Mouse (Mus musculus): Measurements from ENCODE around the gene Cxcr1. TPM values are rescaled to one million over a fixed set of nuclear protein-coding genes. Genes with fewer than 3 reads are reported as not detected.

Cxcr1 gene
- polyA plus RNA-seq, 1 experiment = not detected

DNA sequence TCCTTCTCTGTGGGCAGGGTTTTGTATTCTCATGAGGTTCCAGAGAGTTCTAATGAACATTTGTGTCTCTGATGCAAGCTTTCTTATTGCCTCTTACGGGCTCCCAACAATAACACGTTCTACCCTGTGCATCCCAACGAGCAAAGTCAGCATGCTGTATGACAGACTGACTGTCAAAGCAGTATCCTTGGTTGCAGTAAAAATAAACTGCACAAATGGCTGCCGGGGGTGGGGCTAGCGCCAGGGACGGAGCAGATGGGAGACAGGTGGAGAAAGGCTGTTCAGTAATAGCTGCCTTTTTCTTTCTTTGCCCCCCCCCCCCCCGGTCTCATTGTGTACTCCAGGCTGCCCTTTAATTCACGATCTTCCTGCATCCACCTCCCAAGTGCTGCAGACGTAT is 13.5 kb upstream of the Cxcr1 start:
- H3K27me3 ChIP-seq (ENCODE audit: control insufficient read depth, insufficient read depth, low read length) = no peaks in the 10 kb centered on the region
- no peak for TF ChIP-seq CTCF (IDR thresholded peaks at IDR 0.05; ENCODE audit: control insufficient read depth, insufficient read depth, insufficient replicate concordance, low read depth, low read length)
- TF ChIP-seq POLR2A (IDR thresholded peaks at IDR 0.05; ENCODE audit: control insufficient read depth, low read depth, low read length) = no peak

DNA sequence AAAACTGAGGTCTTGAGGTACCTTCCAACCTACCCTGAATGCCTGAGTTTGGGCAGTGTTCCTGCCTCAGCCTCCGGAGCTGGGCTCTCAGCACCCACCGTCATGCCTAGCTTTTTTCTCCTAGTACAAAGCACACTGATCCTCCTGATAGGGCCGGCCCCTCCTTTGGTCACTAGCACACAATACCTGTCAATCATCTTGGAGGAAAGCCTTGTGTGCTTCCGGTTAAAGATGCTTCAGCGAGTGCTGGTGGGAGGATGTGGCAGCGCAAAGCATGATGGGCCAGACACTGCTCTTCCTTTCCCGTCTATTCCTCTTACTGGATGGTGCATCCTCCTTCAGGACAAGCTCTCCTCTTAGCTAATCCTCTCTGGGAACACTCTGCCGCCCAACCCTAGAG is 12.2 kb upstream of the Cxcr1 start:
- H3K36me3 ChIP-seq (ENCODE audit: control insufficient read depth, insufficient read depth, low read length) = no peaks in the 10 kb centered on the region
- no peak overlapping the region for H3K27ac ChIP-seq (ENCODE audit: control insufficient read depth, insufficient read depth, low read depth, low read length)
- peak overlapping the region; percentile 30; the same call in 1 of the 2 replicates for H3K4me3 ChIP-seq (ENCODE audit: control insufficient read depth, low read depth, low read length)
- H3K27me3 ChIP-seq (ENCODE audit: control insufficient read depth, insufficient read depth, low read length) = no peaks in the 10 kb centered on the region
- peaks cover 9% of the 10 kb centered on the region for H3K4me1 ChIP-seq (ENCODE audit: control insufficient read depth, insufficient read depth, low read length)
- TF ChIP-seq POLR2A (IDR thresholded peaks at IDR 0.05; ENCODE audit: control insufficient read depth, low read depth, low read length) = no peak
- no peak for TF ChIP-seq CTCF (IDR thresholded peaks at IDR 0.05; ENCODE audit: control insufficient read depth, insufficient read depth, insufficient replicate concordance, low read depth, low read length)

More for the DNA sequence above, 13.5 kb upstream of the Cxcr1 start:
- no peaks in the 10 kb centered on the region for H3K36me3 ChIP-seq (ENCODE audit: control insufficient read depth, insufficient read depth, low read length)
- no peak overlapping the region for H3K27ac ChIP-seq (ENCODE audit: control insufficient read depth, insufficient read depth, low read depth, low read length)
- no peak overlapping the region for H3K4me3 ChIP-seq (ENCODE audit: control insufficient read depth, low read depth, low read length)
- peaks cover 9% of the 10 kb centered on the region for H3K4me1 ChIP-seq (ENCODE audit: control insufficient read depth, insufficient read depth, low read length)

DNA sequence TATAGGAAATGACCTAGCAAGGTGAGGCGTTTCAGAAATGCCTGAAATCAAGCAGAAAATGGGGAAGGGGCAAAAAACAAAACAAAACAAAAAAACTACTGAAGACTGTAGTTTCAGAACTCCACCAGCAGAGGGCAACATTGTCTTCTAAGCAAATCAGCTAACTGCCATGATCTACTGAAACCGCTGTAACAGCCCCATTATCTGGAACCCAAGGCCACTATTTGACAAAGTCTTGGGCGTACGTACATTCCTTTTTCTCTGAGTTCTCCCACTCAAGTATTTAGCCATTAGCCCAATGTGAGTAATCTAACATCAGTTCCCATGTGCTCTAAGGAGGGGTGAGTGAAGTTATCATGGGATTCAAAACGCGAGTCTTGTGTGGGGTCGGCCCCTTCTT is 11.4 kb upstream of the Cxcr1 start:
- H3K36me3 ChIP-seq (ENCODE audit: control insufficient read depth, insufficient read depth, low read length) = no peaks in the 10 kb centered on the region
- no peak overlapping the region; the same call in 1 of the 2 replicates for H3K4me3 ChIP-seq (ENCODE audit: control insufficient read depth, low read depth, low read length)

DNA sequence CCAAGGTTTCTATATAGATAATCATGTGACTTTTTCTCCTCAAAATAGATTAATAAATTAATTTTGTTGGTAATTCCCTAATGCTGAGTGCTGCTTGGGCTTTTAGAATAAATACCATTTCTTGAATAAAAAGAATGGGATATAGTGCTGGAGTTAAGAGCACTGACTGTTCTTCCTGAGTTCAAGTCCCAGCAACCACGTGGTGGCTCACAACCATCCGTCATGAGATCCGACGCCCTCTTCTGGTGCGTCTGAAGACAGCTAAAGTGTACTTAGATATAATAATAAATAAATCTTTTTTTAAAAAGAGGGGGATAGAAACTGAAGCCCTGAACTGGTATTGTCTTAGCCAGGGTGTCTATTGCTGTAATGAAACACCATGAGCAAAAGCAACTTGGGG is 9.0 kb upstream of the Cxcr1 start:
- Histone ChIP-seq H3K27me3 (ENCODE audit: control insufficient read depth, insufficient read depth, low read length) (no peaks in the 10 kb centered on the region), H3K4me3 (ENCODE audit: control insufficient read depth, low read depth, low read length) (no peak overlapping the region), H3K27ac (ENCODE audit: control insufficient read depth, insufficient read depth, low read depth, low read length) (no peak overlapping the region), H3K4me1 (ENCODE audit: control insufficient read depth, insufficient read depth, low read length) (peaks cover 9% of the 10 kb centered on the region), H3K36me3 (ENCODE audit: control insufficient read depth, insufficient read depth, low read length) (no peaks in the 10 kb centered on the region)
- TF ChIP-seq POLR2A (IDR thresholded peaks at IDR 0.05; ENCODE audit: control insufficient read depth, low read depth, low read length) (no peak), CTCF (IDR thresholded peaks at IDR 0.05; ENCODE audit: control insufficient read depth, insufficient read depth, insufficient replicate concordance, low read depth, low read length) (no peak)

More for the DNA sequence above, 11.4 kb upstream of the Cxcr1 start:
- TF ChIP-seq CTCF (IDR thresholded peaks at IDR 0.05; ENCODE audit: control insufficient read depth, insufficient read depth, insufficient replicate concordance, low read depth, low read length) (peak; percentile 14; the same call in 1 of the 2 replicates), POLR2A (IDR thresholded peaks at IDR 0.05; ENCODE audit: control insufficient read depth, low read depth, low read length) (no peak)
- Histone ChIP-seq H3K27me3 (ENCODE audit: control insufficient read depth, insufficient read depth, low read length) (no peaks in the 10 kb centered on the region), H3K27ac (ENCODE audit: control insufficient read depth, insufficient read depth, low read depth, low read length) (no peak overlapping the region), H3K4me1 (ENCODE audit: control insufficient read depth, insufficient read depth, low read length) (peaks cover 9% of the 10 kb centered on the region)

DNA sequence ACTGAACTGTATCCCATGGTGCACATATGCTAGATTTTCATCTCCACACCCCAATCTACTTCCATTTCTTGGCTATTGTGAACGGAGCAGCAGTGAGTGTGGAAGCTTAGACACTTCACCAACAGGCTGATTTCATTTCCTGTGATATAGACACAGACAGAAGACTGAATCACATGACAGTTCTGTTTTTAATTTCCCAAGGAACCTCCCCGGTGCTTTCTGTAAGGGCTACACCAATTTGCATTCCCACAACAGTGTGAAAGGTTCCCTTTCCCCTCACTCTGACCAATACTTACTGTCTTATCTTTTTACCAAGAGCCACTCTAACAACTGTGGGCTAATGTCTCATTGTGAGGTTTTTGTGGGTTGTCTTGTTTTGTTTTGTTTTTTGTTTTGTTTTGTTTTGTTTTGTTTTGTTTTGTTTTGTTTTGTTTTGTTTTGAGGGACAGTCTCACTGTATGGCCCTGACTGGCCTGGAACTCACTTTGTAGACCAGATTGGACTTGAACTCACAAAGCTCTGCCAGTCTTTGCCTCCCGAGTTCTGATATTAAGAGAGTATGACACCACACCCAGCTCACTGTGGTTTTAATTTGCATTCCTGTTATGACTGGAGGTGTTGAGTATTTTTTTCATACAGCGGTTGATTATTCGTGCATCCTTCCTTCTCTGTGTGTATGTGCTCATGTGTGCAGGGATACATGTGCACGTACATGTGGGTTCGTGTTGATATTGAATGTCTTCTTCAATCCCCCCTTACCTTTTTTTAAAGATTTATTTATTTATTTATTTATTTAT is 6.8 kb upstream of the Cxcr1 start:
- no peak overlapping the region for H3K4me3 ChIP-seq (ENCODE audit: control insufficient read depth, low read depth, low read length)
- H3K27me3 ChIP-seq (ENCODE audit: control insufficient read depth, insufficient read depth, low read length) = no peaks in the 10 kb centered on the region
- H3K27ac ChIP-seq (ENCODE audit: control insufficient read depth, insufficient read depth, low read depth, low read length) = no peak overlapping the region
- no peaks in the 10 kb centered on the region for H3K36me3 ChIP-seq (ENCODE audit: control insufficient read depth, insufficient read depth, low read length)
- TF ChIP-seq POLR2A (IDR thresholded peaks at IDR 0.05; ENCODE audit: control insufficient read depth, low read depth, low read length) (no peak), CTCF (IDR thresholded peaks at IDR 0.05; ENCODE audit: control insufficient read depth, insufficient read depth, insufficient replicate concordance, low read depth, low read length) (no peak)
- H3K4me1 ChIP-seq (ENCODE audit: control insufficient read depth, insufficient read depth, low read length) = peaks cover 4% of the 10 kb centered on the region

DNA sequence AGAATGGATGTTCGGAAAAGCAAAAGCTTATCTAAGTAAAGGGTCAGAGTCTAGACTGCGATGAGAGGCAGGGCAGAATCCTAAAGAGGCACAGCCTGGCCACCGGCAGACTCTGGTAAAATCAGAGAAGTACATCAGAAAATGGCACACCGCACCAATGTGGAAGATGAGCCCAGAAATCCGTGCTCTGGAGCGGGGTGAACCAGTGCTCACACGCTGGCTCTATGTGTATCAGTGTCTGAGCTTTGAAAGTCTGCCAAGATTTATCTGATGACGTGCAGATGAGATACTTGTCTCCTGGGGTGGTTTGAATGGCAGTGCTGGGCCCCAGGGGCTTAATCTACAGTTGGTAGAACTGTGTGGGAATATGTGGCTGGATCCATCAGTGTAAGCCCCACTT is 4.6 kb upstream of the Cxcr1 start:
- H3K36me3 ChIP-seq (ENCODE audit: control insufficient read depth, insufficient read depth, low read length) = no peaks in the 10 kb centered on the region
- no peak overlapping the region for H3K4me3 ChIP-seq (ENCODE audit: control insufficient read depth, low read depth, low read length)
- TF ChIP-seq CTCF (IDR thresholded peaks at IDR 0.05; ENCODE audit: control insufficient read depth, insufficient read depth, insufficient replicate concordance, low read depth, low read length) (no peak), POLR2A (IDR thresholded peaks at IDR 0.05; ENCODE audit: control insufficient read depth, low read depth, low read length) (no peak)
- no peaks in the 10 kb centered on the region for H3K27me3 ChIP-seq (ENCODE audit: control insufficient read depth, insufficient read depth, low read length)
- no peak overlapping the region for H3K27ac ChIP-seq (ENCODE audit: control insufficient read depth, insufficient read depth, low read depth, low read length)
- H3K4me1 ChIP-seq (ENCODE audit: control insufficient read depth, insufficient read depth, low read length) = no peaks in the 10 kb centered on the region

DNA sequence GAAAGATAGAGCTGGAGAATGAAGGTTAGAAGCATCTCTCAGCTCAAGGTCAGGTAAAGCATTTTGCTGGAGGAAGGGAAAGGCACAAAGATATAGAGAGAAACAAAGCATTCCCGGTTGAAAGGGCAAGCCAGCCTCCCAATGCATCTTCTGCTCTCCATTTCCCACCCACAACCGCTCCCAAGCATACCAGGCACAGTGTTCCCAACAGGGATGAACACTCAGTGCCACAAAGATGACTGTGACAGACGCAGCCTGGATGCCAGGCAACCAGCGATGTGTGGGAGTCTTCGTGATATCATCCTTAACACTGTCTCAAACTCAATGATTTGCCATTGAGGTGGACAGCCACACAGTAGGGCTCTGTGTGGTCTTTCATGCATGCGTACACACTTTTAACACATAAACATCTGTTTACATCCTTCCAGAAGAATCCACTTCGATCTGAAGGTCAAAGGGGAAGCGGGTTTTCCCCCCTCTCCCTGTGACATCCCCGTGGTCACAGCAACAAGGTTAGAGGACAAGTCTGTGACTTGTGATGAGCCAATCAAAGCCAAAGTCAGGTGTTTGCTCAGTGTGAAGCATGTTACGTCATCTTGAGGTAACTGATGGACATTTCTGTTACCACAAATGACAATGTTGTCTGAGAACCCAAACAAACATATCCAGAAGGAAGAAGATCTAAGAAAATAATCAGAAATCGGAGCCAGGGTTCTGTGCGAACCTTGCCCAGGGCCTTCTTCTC is 3.5 kb upstream of the Cxcr1 start:
- Histone ChIP-seq H3K27me3 (ENCODE audit: control insufficient read depth, insufficient read depth, low read length) (no peaks in the 10 kb centered on the region), H3K4me1 (ENCODE audit: control insufficient read depth, insufficient read depth, low read length) (no peaks in the 10 kb centered on the region), H3K27ac (ENCODE audit: control insufficient read depth, insufficient read depth, low read depth, low read length) (no peak overlapping the region), H3K36me3 (ENCODE audit: control insufficient read depth, insufficient read depth, low read length) (no peaks in the 10 kb centered on the region), H3K4me3 (ENCODE audit: control insufficient read depth, low read depth, low read length) (no peak overlapping the region)
- TF ChIP-seq POLR2A (IDR thresholded peaks at IDR 0.05; ENCODE audit: control insufficient read depth, low read depth, low read length) (no peak), CTCF (IDR thresholded peaks at IDR 0.05; ENCODE audit: control insufficient read depth, insufficient read depth, insufficient replicate concordance, low read depth, low read length) (no peak)
